Mouse (Mus musculus): ENCODE data around the gene Cebpg. TPM values are rescaled to one million over a fixed set of nuclear protein-coding genes. Genes with fewer than 3 reads are reported as not detected.
A peak's percentile ranks its signal among the peaks of the same experiment; 100 is the strongest.

Gene Cebpg
- polyA plus RNA-seq, 1 experiment from 2014 or later, result 52.4 TPM

- no peak for TF ChIP-seq CTCF (IDR thresholded peaks at IDR 0.05; ENCODE audit: low read depth)
Measured at GRCm38 (mm10) chr7:35037408-35037807, 19.0 kb downstream of the Cebpg start.

GRCm38 (mm10) chr7:35036266-35036731 is 20.1 kb downstream of the Cebpg start:
- no peak overlapping the region for H3K4me3 ChIP-seq (ENCODE audit: low read depth, low read length)
- H3K27ac ChIP-seq (ENCODE audit: low read depth, low read length), result peak overlapping the region; percentile 35
- no peak overlapping the region for H3K4me2 ChIP-seq (replicated peaks; ENCODE audit: low read depth)
- 42% methylated on average over 5 of the region's 5 CpGs for WGBS
- peaks cover 20% of the 10 kb centered on the region; the same call in 1 of the 2 replicates for H3K4me1 ChIP-seq (replicated peaks; ENCODE audit: control insufficient read depth, insufficient read depth, low read length)
- H3K36me3 ChIP-seq (ENCODE audit: control insufficient read depth, insufficient read depth), result peaks cover 34% of the 10 kb centered on the region
- TF ChIP-seq CTCF (IDR thresholded peaks at IDR 0.05; ENCODE audit: low read depth), result 0 out of 2 replicates have a peak, but pooled peaks have one; percentile 2
- ATAC-seq, result 0 out of 2 replicates have a peak, but pooled peaks have one; percentile 10
- no peaks in the 10 kb centered on the region for H3K27me3 ChIP-seq (replicated peaks; ENCODE audit: control insufficient read depth, insufficient read depth, low read length)
- 0 out of 2 replicates have a peak overlapping the region, but pooled peaks have one; percentile 17 for H3K9ac ChIP-seq (ENCODE audit: low read depth, low read length)
- no peaks in the 10 kb centered on the region for H3K9me3 ChIP-seq (ENCODE audit: control insufficient read depth)

More at GRCm38 (mm10) chr7:35037408-35037807, 19.0 kb downstream of the Cebpg start:
- H3K4me1 ChIP-seq (replicated peaks; ENCODE audit: control insufficient read depth, insufficient read depth, low read length), result peaks cover 24% of the 10 kb centered on the region; the same call in 1 of the 2 replicates
- 50% methylated on average over 6 of the region's 6 CpGs for WGBS
- no peak overlapping the region for H3K9ac ChIP-seq (ENCODE audit: low read depth, low read length)
- no peak overlapping the region for H3K4me3 ChIP-seq (ENCODE audit: low read depth, low read length)
- no peaks in the 10 kb centered on the region for H3K27me3 ChIP-seq (replicated peaks; ENCODE audit: control insufficient read depth, insufficient read depth, low read length)
- no peak overlapping the region for H3K27ac ChIP-seq (ENCODE audit: low read depth, low read length)
- H3K36me3 ChIP-seq (ENCODE audit: control insufficient read depth, insufficient read depth), result peaks cover 26% of the 10 kb centered on the region
- H3K9me3 ChIP-seq (ENCODE audit: control insufficient read depth), result no peaks in the 10 kb centered on the region
- no peak overlapping the region for H3K4me2 ChIP-seq (replicated peaks; ENCODE audit: low read depth)
- no peak for ATAC-seq

DNA sequence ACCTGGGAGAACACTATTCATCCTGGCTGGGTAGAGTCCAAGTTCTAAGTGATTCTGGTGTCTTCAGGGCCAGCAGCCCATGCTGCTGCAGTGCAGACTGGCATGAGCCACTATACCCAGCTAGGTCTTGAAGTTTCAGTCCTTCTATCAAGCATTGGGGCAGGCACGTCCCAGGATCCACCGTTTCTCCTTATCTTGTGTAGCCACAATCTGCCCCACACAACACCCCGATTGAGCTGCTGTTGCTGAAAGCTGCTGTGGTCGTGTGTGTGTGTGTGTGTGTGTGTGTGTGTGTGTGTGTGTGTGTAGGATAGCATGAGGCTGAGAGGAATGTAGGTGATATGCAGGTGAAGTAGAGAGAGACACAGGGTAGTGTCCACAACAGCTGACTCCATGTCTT is 20.8 kb downstream of the Cebpg start:
- H3K9me3 ChIP-seq (ENCODE audit: control insufficient read depth), result no peaks in the 10 kb centered on the region
- no peak overlapping the region for H3K4me2 ChIP-seq (replicated peaks; ENCODE audit: low read depth)
- no peak overlapping the region for H3K4me3 ChIP-seq (ENCODE audit: low read depth, low read length)
- no peak overlapping the region for H3K9ac ChIP-seq (ENCODE audit: low read depth, low read length)
- no peaks in the 10 kb centered on the region for H3K27me3 ChIP-seq (replicated peaks; ENCODE audit: control insufficient read depth, insufficient read depth, low read length)
- no peak overlapping the region for H3K27ac ChIP-seq (ENCODE audit: low read depth, low read length)
- WGBS, result 53% methylated on average over 4 of the region's 4 CpGs
- H3K4me1 ChIP-seq (replicated peaks; ENCODE audit: control insufficient read depth, insufficient read depth, low read length), result peaks cover 20% of the 10 kb centered on the region; the same call in 1 of the 2 replicates
- TF ChIP-seq CTCF (IDR thresholded peaks at IDR 0.05; ENCODE audit: low read depth), result no peak
- peaks cover 33% of the 10 kb centered on the region for H3K36me3 ChIP-seq (ENCODE audit: control insufficient read depth, insufficient read depth)
- no peak for ATAC-seq

- Histone ChIP-seq H3K9ac (ENCODE audit: low read depth, low read length) (no peak overlapping the region), H3K4me1 (replicated peaks; ENCODE audit: control insufficient read depth, insufficient read depth, low read length) (peaks cover 19% of the 10 kb centered on the region; the same call in 1 of the 2 replicates), H3K27me3 (replicated peaks; ENCODE audit: control insufficient read depth, insufficient read depth, low read length) (no peaks in the 10 kb centered on the region), H3K9me3 (ENCODE audit: control insufficient read depth) (no peaks in the 10 kb centered on the region), H3K36me3 (ENCODE audit: control insufficient read depth, insufficient read depth) (peaks cover 33% of the 10 kb centered on the region), H3K27ac (ENCODE audit: low read depth, low read length) (no peak overlapping the region), H3K4me3 (ENCODE audit: low read depth, low read length) (no peak overlapping the region), H3K4me2 (replicated peaks; ENCODE audit: low read depth) (no peak overlapping the region)
- WGBS, result 35% methylated on average over 6 of the region's 6 CpGs
- TF ChIP-seq CTCF (IDR thresholded peaks at IDR 0.05; ENCODE audit: low read depth), result no peak
- no peak for ATAC-seq
Measured at GRCm38 (mm10) chr7:35035141-35035553, 21.2 kb downstream of the Cebpg start.

DNA sequence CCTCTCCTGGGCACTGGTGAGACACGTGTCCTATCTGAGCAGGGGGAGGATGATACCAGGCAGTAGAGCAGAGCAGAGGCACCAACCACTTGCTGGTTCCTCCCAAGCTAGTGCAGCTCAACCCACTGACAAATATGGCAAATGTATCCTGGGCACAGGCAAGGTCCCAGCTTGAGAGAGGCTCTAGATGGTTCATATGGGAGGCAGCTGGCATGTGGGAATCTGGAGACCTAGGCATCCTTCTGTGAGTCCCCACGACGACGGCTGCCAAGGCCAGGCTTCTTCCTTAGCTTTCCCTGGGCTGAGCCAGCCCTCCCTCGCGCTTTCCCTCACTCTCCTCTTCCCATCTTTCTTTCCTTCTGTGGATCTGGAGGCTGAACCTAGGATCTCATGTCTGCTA is 25.8 kb downstream of the Cebpg start:
- no peaks in the 10 kb centered on the region for H3K9me3 ChIP-seq (ENCODE audit: control insufficient read depth)
- no peaks in the 10 kb centered on the region for H3K27me3 ChIP-seq (replicated peaks; ENCODE audit: control insufficient read depth, insufficient read depth, low read length)
- H3K27ac ChIP-seq (ENCODE audit: low read depth, low read length), result peak overlapping the region; percentile 91; the same call in 1 of the 2 replicates
- 0 out of 2 replicates have a peak, but pooled peaks cover 11% of the 10 kb centered on the region for H3K4me1 ChIP-seq (replicated peaks; ENCODE audit: control insufficient read depth, insufficient read depth, low read length)
- no peak overlapping the region for H3K4me3 ChIP-seq (ENCODE audit: low read depth, low read length)
- H3K9ac ChIP-seq (ENCODE audit: low read depth, low read length), result no peak overlapping the region
- H3K4me2 ChIP-seq (replicated peaks; ENCODE audit: low read depth), result no peak overlapping the region
- 73% methylated on average over 6 of the region's 6 CpGs for WGBS
- peaks cover 27% of the 10 kb centered on the region for H3K36me3 ChIP-seq (ENCODE audit: control insufficient read depth, insufficient read depth)
- no peak for ATAC-seq
- TF ChIP-seq CTCF (IDR thresholded peaks at IDR 0.05; ENCODE audit: low read depth), result no peak

GRCm38 (mm10) chr7:35029648-35030047 is 26.7 kb downstream of the Cebpg start:
- Histone ChIP-seq H3K4me2 (replicated peaks; ENCODE audit: low read depth) (peak overlapping the region; percentile 41), H3K4me1 (replicated peaks; ENCODE audit: control insufficient read depth, insufficient read depth, low read length) (0 out of 2 replicates have a peak, but pooled peaks cover 5% of the 10 kb centered on the region), H3K4me3 (ENCODE audit: low read depth, low read length) (no peak overlapping the region), H3K36me3 (ENCODE audit: control insufficient read depth, insufficient read depth) (peaks cover 24% of the 10 kb centered on the region), H3K27me3 (replicated peaks; ENCODE audit: control insufficient read depth, insufficient read depth, low read length) (no peaks in the 10 kb centered on the region), H3K9me3 (ENCODE audit: control insufficient read depth) (no peaks in the 10 kb centered on the region), H3K9ac (ENCODE audit: low read depth, low read length) (no peak overlapping the region), H3K27ac (ENCODE audit: low read depth, low read length) (peak overlapping the region; percentile 91)
- 44% methylated on average over 3 of the region's 3 CpGs for WGBS
- no peak for ATAC-seq
- no peak for TF ChIP-seq CTCF (IDR thresholded peaks at IDR 0.05; ENCODE audit: low read depth)

Data from intestine, postnatal 0 days (tissue).